Mouse (Mus musculus) erythroblast, embryonic 14.5 days (primary cell): ENCODE results near the gene Tfap2b. TPM values are rescaled to one million over a fixed set of nuclear protein-coding genes. Genes with fewer than 3 reads are reported as not detected.

Source experiments
- H3K27me3 ChIP-seq: 2 replicates; pipeline ENCODE4 v1.6.1; 2012; ENCODE audit warnings: inconsistent platforms; ENCODE audit not compliant: control insufficient read depth
- H3K36me3 ChIP-seq: 2 replicates; pipeline ENCODE4 v1.6.1; 2012; ENCODE audit warnings: mild to moderate bottlenecking, inconsistent platforms; ENCODE audit not compliant: control insufficient read depth
- H3K4me1 ChIP-seq: 2 replicates; pipeline ENCODE4 v1.6.1; 2012; ENCODE audit warnings: inconsistent platforms; ENCODE audit not compliant: control insufficient read depth
- H3K4me3 ChIP-seq: replicated peaks from 2 replicates; pipeline ENCODE3; 2012; ENCODE audit warnings: moderate library complexity, mild to moderate bottlenecking, inconsistent platforms
- H3K9me3 ChIP-seq: 2 replicates; pipeline ENCODE4 v1.6.1; 2012; ENCODE audit warnings: low read length, inconsistent platforms, mixed read lengths; ENCODE audit not compliant: control insufficient read depth
- GATA1 ChIP-seq: IDR thresholded peaks from 2 replicates; pipeline ENCODE4 v1.6.1; 2012; ENCODE audit warnings: low read length, inconsistent platforms, mixed read lengths
- TAL1 ChIP-seq: IDR thresholded peaks from 3 replicates; pipeline ENCODE4 v1.6.1; 2012; ENCODE audit warnings: low read length, inconsistent platforms, mixed read lengths
- polyA plus RNA-seq: library from polyadenylated mRNA; stranded (reverse); fragments of >175 nt; gene quantifications from 2 replicates; pipeline ENCODE4 v1.2.3, GENCODE M21; 2012

Gene Tfap2b
- polyA plus RNA-seq, 1 experiment: not detected

GRCm38 (mm10) chr1:19237721-19238410 lies 29.2 kb downstream of the Tfap2b start:
- Histone ChIP-seq H3K27me3 (peaks cover 76% of the 10 kb centered on the region), H3K4me1 (no peaks in the 10 kb centered on the region), H3K4me3 (no peak overlapping the region), H3K9me3 (no peaks in the 10 kb centered on the region), H3K36me3 (no peaks in the 10 kb centered on the region)
- TF ChIP-seq GATA1: no peak
- no peak for TF ChIP-seq TAL1

GRCm38 (mm10) chr1:19240054-19240453 lies 31.3 kb downstream of the Tfap2b start:
- Histone ChIP-seq H3K9me3 (no peaks in the 10 kb centered on the region), H3K4me1 (no peaks in the 10 kb centered on the region), H3K27me3 (peaks cover 60% of the 10 kb centered on the region), H3K4me3 (no peak overlapping the region), H3K36me3 (no peaks in the 10 kb centered on the region)
- TF ChIP-seq TAL1 (no peak), GATA1 (no peak)

- no peaks in the 10 kb centered on the region for H3K9me3 ChIP-seq
- TF ChIP-seq TAL1: no peak
- no peak for TF ChIP-seq GATA1
- no peaks in the 10 kb centered on the region for H3K36me3 ChIP-seq
- no peak overlapping the region for H3K4me3 ChIP-seq
- no peaks in the 10 kb centered on the region for H3K4me1 ChIP-seq
- peaks cover 47% of the 10 kb centered on the region for H3K27me3 ChIP-seq
These were observed 32.6 kb downstream of the Tfap2b start for GRCm38 (mm10) chr1:19241316-19241715.

- no peaks in the 10 kb centered on the region for H3K4me1 ChIP-seq
- H3K27me3 ChIP-seq: peaks cover 40% of the 10 kb centered on the region
- no peaks in the 10 kb centered on the region for H3K36me3 ChIP-seq
- no peak for TF ChIP-seq TAL1
- TF ChIP-seq GATA1: no peak
- H3K4me3 ChIP-seq: no peak overlapping the region
- H3K9me3 ChIP-seq: no peaks in the 10 kb centered on the region
These were observed 33.3 kb downstream of the Tfap2b start for GRCm38 (mm10) chr1:19242021-19242420.

- TF ChIP-seq TAL1 (no peak), GATA1 (no peak)
- peaks cover 22% of the 10 kb centered on the region for H3K27me3 ChIP-seq
- no peak overlapping the region for H3K4me3 ChIP-seq
- H3K36me3 ChIP-seq: no peaks in the 10 kb centered on the region
- H3K4me1 ChIP-seq: no peaks in the 10 kb centered on the region
- H3K9me3 ChIP-seq: no peaks in the 10 kb centered on the region
These were observed 36.3 kb downstream of the Tfap2b start for GRCm38 (mm10) chr1:19245032-19245431.

- Histone ChIP-seq H3K36me3 (no peaks in the 10 kb centered on the region), H3K4me1 (no peaks in the 10 kb centered on the region)
- TF ChIP-seq TAL1 (no peak), GATA1 (no peak)
These were observed 42.6 kb downstream of the Tfap2b start for GRCm38 (mm10) chr1:19251286-19251685.

GRCm38 (mm10) chr1:19269596-19269995 lies 60.9 kb downstream of the Tfap2b start:
- Histone ChIP-seq H3K9me3 (0 out of 2 replicates have a peak, but pooled peaks cover 2% of the 10 kb centered on the region), H3K4me3 (no peak overlapping the region), H3K27me3 (no peaks in the 10 kb centered on the region), H3K36me3 (no peaks in the 10 kb centered on the region), H3K4me1 (no peaks in the 10 kb centered on the region)
- no peak for TF ChIP-seq GATA1
- TF ChIP-seq TAL1: no peak

More at GRCm38 (mm10) chr1:19251286-19251685, 42.6 kb downstream of the Tfap2b start:
- Histone ChIP-seq H3K4me3 (no peak overlapping the region), H3K9me3 (no peaks in the 10 kb centered on the region), H3K27me3 (no peaks in the 10 kb centered on the region)

Other genes with a start within 250 kb of the Tfap2b start
- not detected in 2 replicates for gene Tfap2d, start 105.9 kb upstream of the Tfap2b start, polyA plus RNA-seq